Mouse (Mus musculus) liver, adult 2 months (tissue): ENCODE measurements around the gene Mill2. TPM values are rescaled to one million over a fixed set of nuclear protein-coding genes. Genes with fewer than 3 reads are reported as not detected.

Experiments used
- DNase-seq: peaks from one replicate; pipeline ENCODE4 v3.0.0-alpha.2; 2011; ENCODE audit warnings: low read depth, low spot score; ENCODE audit errors: extremely low read depth
- H3K27ac ChIP-seq: fragments of 200-500 bp; replicated peaks from 2 replicates; pipeline ENCODE4 v1.5.1; 2012; ENCODE audit warnings: low read depth, mild to moderate bottlenecking, control low read depth, inconsistent platforms, low read length; ENCODE audit not compliant: insufficient read depth
- H3K27me3 ChIP-seq: fragments of 200-500 bp; 2 replicates; pipeline ENCODE4 v1.6.1; 2012; ENCODE audit warnings: mild to moderate bottlenecking, moderate library complexity, low read length, inconsistent platforms; ENCODE audit not compliant: control insufficient read depth, insufficient read depth
- H3K36me3 ChIP-seq: fragments of 200-500 bp; 2 replicates; pipeline ENCODE4 v1.6.1; 2012; ENCODE audit warnings: low read length, inconsistent platforms; ENCODE audit not compliant: control insufficient read depth, insufficient read depth
- H3K4me1 ChIP-seq: fragments of 200-500 bp; 2 replicates; pipeline ENCODE4 v1.6.1; 2011; ENCODE audit warnings: low read length; ENCODE audit not compliant: control insufficient read depth, insufficient read depth
- H3K4me3 ChIP-seq: fragments of 200-500 bp; 2 replicates; pipeline ENCODE4 v1.5.1; 2011; ENCODE audit warnings: low read depth, mild to moderate bottlenecking, control low read depth, low read length, moderate library complexity; ENCODE audit not compliant: insufficient read depth
- H3K79me2 ChIP-seq: fragments of 200-500 bp; 2 replicates; pipeline ENCODE4 v1.6.1; 2012; ENCODE audit warnings: inconsistent platforms, mild to moderate bottlenecking, low read length, moderate library complexity; ENCODE audit not compliant: control insufficient read depth, insufficient read depth
- H3K9ac ChIP-seq: fragments of 200-500 bp; 2 replicates; pipeline ENCODE4 v1.6.1; 2012; ENCODE audit warnings: low read depth, mild to moderate bottlenecking, control low read depth, inconsistent platforms, low read length
- CTCF ChIP-seq: fragments of 200-500 bp; IDR thresholded peaks from 2 replicates; pipeline ENCODE4 v1.5.1; 2011; ENCODE audit warnings: low read depth, low read length, control low read depth
- POLR2A ChIP-seq: fragments of 200-500 bp; IDR thresholded peaks from 2 replicates; pipeline ENCODE4 v1.6.1; 2011; ENCODE audit warnings: low read length, control low read depth; ENCODE audit not compliant: insufficient read depth; ENCODE audit errors: extremely low read depth
- WGBS: fragments of 180-500 bp; shearing (Covaris S2); methylation state at CpG from one replicate; pipeline ENCODE4 v1.1.7; 2018; 5-methylcytosine and 5-hydroxymethylcytosine counted together
- polyA plus RNA-seq: library from polyadenylated mRNA; depleted of rRNA; stranded (reverse); fragments of >200 nt; gene quantifications from 2 replicates; pipeline ENCODE4 v1.2.3, GENCODE M21; 2012
- total RNA-seq: library from RNA; depleted of rRNA; stranded (reverse); fragments of >200 nt; gene quantifications from 2 replicates; pipeline ENCODE4 v1.2.3, GENCODE M21; 2014

The Mill2 gene
- total and polyA plus RNA-seq, 2 experiments: 0.37 to 0.83 TPM

DNA sequence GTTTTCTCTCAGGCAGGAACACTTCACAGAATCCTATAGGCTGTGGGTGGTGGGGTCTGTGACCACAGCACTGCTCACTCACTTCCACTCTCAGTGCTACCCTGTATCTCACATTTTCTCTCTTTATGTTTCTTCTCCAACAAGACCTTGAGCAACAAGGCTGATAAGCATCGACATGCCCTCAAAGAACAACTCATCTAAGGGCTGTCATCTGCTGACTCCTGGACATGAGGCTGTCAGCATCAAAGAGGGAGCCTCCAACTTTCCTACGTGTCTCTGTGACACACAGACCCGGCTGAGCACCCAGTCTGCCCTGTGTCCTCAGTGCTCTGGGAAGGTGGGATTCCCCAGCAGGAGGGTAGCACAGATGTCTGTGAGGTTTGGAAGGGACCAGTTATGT is 18.3 kb upstream of the Mill2 start, which contains the start of gene Psg17:
TSS of gene Psg17 (minus strand) at position 101 of the 400 bp plus-strand sequence.
- WGBS: 49% methylated on average over 3 of the region's 3 CpGs
- Histone ChIP-seq H3K4me1 (no peaks in the 10 kb centered on the region), H3K27ac (no peak within 1 kb of the TSS), H3K4me3 (no peak within 1 kb of the TSS), H3K9ac (no peak within 1 kb of the TSS), H3K36me3 (no peaks in the 10 kb centered on the region), H3K27me3 (no peaks in the 10 kb centered on the region), H3K79me2 (no peaks in the 10 kb centered on the region)
- TF ChIP-seq POLR2A: no peak
- TF ChIP-seq CTCF: no peak
- no peak for DNase-seq

GRCm38 (mm10) chr7:18827792-18828546 is 11.8 kb upstream of the Mill2 start:
- no peaks in the 10 kb centered on the region for H3K27me3 ChIP-seq
- WGBS: 61% methylated on average over 26 of the region's 26 CpGs
- TF ChIP-seq CTCF: no peak
- TF ChIP-seq POLR2A: no peak

DNA sequence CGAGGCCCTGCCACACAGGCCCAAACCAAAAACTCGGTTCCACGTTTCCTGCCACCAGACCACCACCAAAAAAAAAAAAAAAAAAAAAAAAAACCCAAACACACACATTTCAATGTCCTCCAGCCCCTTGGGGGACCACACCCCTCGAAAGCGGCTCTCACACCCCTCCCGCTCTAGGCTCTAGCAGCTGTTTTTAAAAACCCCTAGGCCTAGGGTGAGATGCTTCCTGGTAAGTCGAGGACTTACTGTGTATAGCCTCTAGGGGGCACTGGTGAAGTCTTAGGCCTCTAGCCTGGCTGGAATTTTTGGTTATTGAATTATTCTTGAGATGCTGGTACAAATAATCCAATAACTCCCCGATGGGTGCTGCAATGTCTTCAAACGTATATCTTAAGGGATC is 11.2 kb upstream of the Mill2 start:
- 0 out of 2 replicates have a peak, but pooled peaks have one; percentile 16 for TF ChIP-seq CTCF
- TF ChIP-seq POLR2A: no peak
- DNase-seq: no peak
- no peaks in the 10 kb centered on the region for H3K27me3 ChIP-seq
- H3K4me1 ChIP-seq: no peaks in the 10 kb centered on the region
- no peaks in the 10 kb centered on the region for H3K36me3 ChIP-seq
- H3K27ac ChIP-seq: no peak overlapping the region
- H3K79me2 ChIP-seq: no peaks in the 10 kb centered on the region
- WGBS: 74% methylated on average over 9 of the region's 9 CpGs
- H3K4me3 ChIP-seq: no peak overlapping the region
- H3K9ac ChIP-seq: no peak overlapping the region

More at GRCm38 (mm10) chr7:18827792-18828546, 11.8 kb upstream of the Mill2 start:
- no peak overlapping the region for H3K4me3 ChIP-seq
- no peak overlapping the region for H3K27ac ChIP-seq
- no peaks in the 10 kb centered on the region for H3K36me3 ChIP-seq
- H3K9ac ChIP-seq: no peak overlapping the region
- DNase-seq: no peak
- no peaks in the 10 kb centered on the region for H3K79me2 ChIP-seq
- H3K4me1 ChIP-seq: no peaks in the 10 kb centered on the region

DNA sequence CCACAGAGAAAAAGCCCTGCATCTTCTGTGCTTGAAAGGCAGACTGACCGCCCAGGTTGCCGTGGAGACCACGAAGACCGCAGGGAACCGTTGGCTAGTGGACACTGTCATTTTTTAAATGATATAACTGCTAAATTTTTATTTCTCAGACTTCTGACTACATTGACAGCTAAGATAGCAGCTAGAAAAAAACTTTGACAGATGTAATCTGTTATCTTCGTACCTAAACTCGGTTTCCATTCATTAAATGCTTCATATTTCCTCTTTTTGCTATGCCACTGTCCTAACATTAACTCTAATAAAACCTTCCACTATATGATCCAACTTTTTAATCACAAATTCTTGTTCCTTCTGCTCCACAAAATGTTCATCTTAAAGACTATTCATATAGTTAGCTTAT is 10.2 kb upstream of the Mill2 start:
- DNase-seq: no peak

DNA sequence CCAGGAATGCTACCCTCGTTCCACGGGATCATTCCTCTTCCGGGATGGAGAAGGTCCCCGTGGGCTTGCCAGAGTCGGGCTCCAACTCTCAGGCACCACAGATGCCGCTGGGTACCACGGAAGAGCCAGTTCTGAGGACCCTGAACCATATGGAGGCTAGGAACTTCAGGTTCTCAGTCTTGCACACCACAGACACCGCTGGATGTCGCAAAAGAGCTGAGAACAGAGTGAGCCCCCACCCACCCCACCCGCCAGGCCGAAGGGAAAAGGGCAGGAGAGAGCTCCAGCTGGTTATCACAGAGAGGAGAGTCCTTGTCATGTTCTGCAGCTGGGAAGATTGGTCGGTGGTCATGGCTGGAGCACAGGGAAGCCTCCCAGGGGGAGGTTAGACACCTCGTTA is 7.5 kb upstream of the Mill2 start:
- Histone ChIP-seq H3K36me3 (no peaks in the 10 kb centered on the region), H3K79me2 (no peaks in the 10 kb centered on the region), H3K27ac (no peak overlapping the region), H3K9ac (no peak overlapping the region), H3K4me1 (no peaks in the 10 kb centered on the region), H3K4me3 (no peak overlapping the region), H3K27me3 (no peaks in the 10 kb centered on the region)
- 52% methylated on average over 13 of the region's 13 CpGs for WGBS
- TF ChIP-seq POLR2A (no peak), CTCF (no peak)
- no peak for DNase-seq

More for the DNA sequence above, 10.2 kb upstream of the Mill2 start:
- no peaks in the 10 kb centered on the region for H3K4me1 ChIP-seq
- TF ChIP-seq POLR2A: no peak
- TF ChIP-seq CTCF: no peak
- no peaks in the 10 kb centered on the region for H3K27me3 ChIP-seq
- no peak overlapping the region for H3K27ac ChIP-seq
- H3K36me3 ChIP-seq: no peaks in the 10 kb centered on the region
- H3K79me2 ChIP-seq: no peaks in the 10 kb centered on the region
- WGBS: 86% methylated on average over 7 of the region's 7 CpGs
- no peak overlapping the region for H3K4me3 ChIP-seq
- H3K9ac ChIP-seq: no peak overlapping the region

- Histone ChIP-seq H3K9ac (peak overlapping the region; percentile 68), H3K36me3 (no peaks in the 10 kb centered on the region), H3K79me2 (no peaks in the 10 kb centered on the region), H3K4me3 (peak overlapping the region; percentile 47), H3K4me1 (no peaks in the 10 kb centered on the region), H3K27ac (peak overlapping the region; percentile 58), H3K27me3 (no peaks in the 10 kb centered on the region)
- WGBS: 14% methylated on average over 14 of the region's 17 CpGs
- TF ChIP-seq POLR2A: no peak
- TF ChIP-seq CTCF: no peak
- peak; percentile 41 for DNase-seq
Measured at GRCm38 (mm10) chr7:18840386-18841173, 814 bp downstream of the Mill2 start.
